Mouse (Mus musculus) forebrain, embryonic 14.5 days (tissue): ENCODE measurements around the gene Anp32b. TPM values are rescaled to one million over a fixed set of nuclear protein-coding genes. Genes with fewer than 3 reads are reported as not detected.

Experiments
- ATAC-seq: fragments of 200-750 bp; cut with Nextera tagmentation; 2 replicates; pipeline ENCODE4 v1.8.0; 2017; ENCODE audit warnings: mild to moderate bottlenecking, moderate library complexity
- DNase-seq: peaks from one replicate; pipeline ENCODE4 v3.0.0-alpha.2; 2015; ENCODE audit warnings: low spot score
- H3K27ac ChIP-seq: fragments of 300-500 bp; sonication (generic); 2 replicates; pipeline ENCODE4 v1.5.1; 2014; ENCODE audit warnings: low read depth, mild to moderate bottlenecking, control low read depth, low read length, moderate library complexity
- H3K27me3 ChIP-seq: fragments of 300-500 bp; sonication (generic); replicated peaks from 2 replicates; pipeline ENCODE4 v1.6.1; 2014; ENCODE audit warnings: low read length, control low read depth, mixed read lengths; ENCODE audit not compliant: control insufficient read depth, insufficient read depth
- H3K36me3 ChIP-seq: fragments of 300-500 bp; sonication (generic); 2 replicates; pipeline ENCODE4 v1.6.1; 2014; ENCODE audit warnings: low read length, control low read depth; ENCODE audit not compliant: control insufficient read depth, insufficient read depth
- H3K4me1 ChIP-seq: fragments of 300-500 bp; sonication (generic); 2 replicates; pipeline ENCODE4 v1.6.1; 2014; ENCODE audit warnings: antibody characterized with exemption, low read length, control low read depth; ENCODE audit not compliant: control insufficient read depth, insufficient read depth
- H3K4me2 ChIP-seq: fragments of 300-500 bp; sonication (generic); 2 replicates; pipeline ENCODE4 v1.6.1; 2014; ENCODE audit warnings: mild to moderate bottlenecking, control low read depth, low read length
- H3K4me3 ChIP-seq: fragments of 300-500 bp; sonication (generic); 2 replicates; pipeline ENCODE4 v1.5.1; 2014; ENCODE audit warnings: low read depth, low read length, control low read depth
- H3K9ac ChIP-seq: fragments of 300-500 bp; sonication (generic); 2 replicates; pipeline ENCODE4 v1.6.1; 2014; ENCODE audit warnings: mild to moderate bottlenecking, low read length, control low read depth, moderate library complexity
- H3K9me3 ChIP-seq: fragments of 300-500 bp; sonication (generic); replicated peaks from 2 replicates; pipeline ENCODE4 v1.6.1; 2016; ENCODE audit warnings: low read length, control low read depth, mixed read lengths; ENCODE audit not compliant: control insufficient read depth
- WGBS: fragments of 180-500 bp; shearing (Covaris S2); extraction: QIAGEN DNeasy Blood & Tissue Kit; methylation state at CpG from one replicate; pipeline ENCODE4 v1.1.7; 2014; 5-methylcytosine and 5-hydroxymethylcytosine counted together
- polyA plus RNA-seq: library from polyadenylated mRNA; unstranded; fragments of >200 nt; fragmentation: Nextera tagmentation; extraction: Ambion mirVana; gene quantifications from 2 replicates; pipeline ENCODE4 v1.2.1, GENCODE M21; 2014

The Anp32b gene
- polyA plus RNA-seq, 1 experiment from 2014 or later: 92.4 TPM

GRCm38 (mm10) chr4:46507736-46508460 is 57.2 kb downstream of the Anp32b start:
- Histone ChIP-seq H3K27me3 (no peaks in the 10 kb centered on the region), H3K4me2 (peak overlapping the region; percentile 75), H3K36me3 (peaks cover 7% of the 10 kb centered on the region; the same call in 1 of the 2 replicates), H3K9ac (no peak overlapping the region), H3K27ac (no peak overlapping the region), H3K9me3 (no peaks in the 10 kb centered on the region), H3K4me3 (peak overlapping the region; percentile 57), H3K4me1 (no peaks in the 10 kb centered on the region)
- WGBS: 9% methylated on average over 16 of the region's 16 CpGs
- peak; percentile 67 for DNase-seq
- peak; percentile 42; the same call in 1 of the 2 replicates for ATAC-seq

DNA sequence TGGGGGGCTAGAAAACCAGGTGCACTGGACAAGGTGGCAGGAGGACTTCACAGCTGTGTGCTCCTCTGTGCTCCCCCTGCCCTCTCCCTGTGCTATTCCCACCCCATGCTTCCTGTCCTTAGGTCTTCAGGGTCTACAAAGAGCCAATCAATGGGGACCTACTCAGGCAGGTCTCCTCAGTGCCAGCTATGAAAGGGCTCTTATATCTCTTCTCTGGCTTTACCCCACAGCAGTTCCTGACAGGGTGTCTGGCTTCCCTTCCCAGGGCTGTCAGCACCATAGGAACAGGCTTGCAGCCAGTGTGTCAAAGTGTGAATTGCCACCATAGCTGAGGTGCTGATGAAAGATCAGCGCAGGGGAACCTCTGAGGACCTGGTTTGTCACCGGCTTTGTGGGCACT is 69.8 kb downstream of the Anp32b start:
- no peak for DNase-seq

GRCm38 (mm10) chr4:46521457-46521856 is 70.8 kb downstream of the Anp32b start:
- no peak overlapping the region for H3K9ac ChIP-seq
- H3K27me3 ChIP-seq: no peaks in the 10 kb centered on the region
- 81% methylated on average over 10 of the region's 10 CpGs for WGBS
- H3K4me1 ChIP-seq: no peaks in the 10 kb centered on the region
- DNase-seq: no peak
- no peak overlapping the region for H3K27ac ChIP-seq
- H3K4me3 ChIP-seq: no peak overlapping the region
- no peaks in the 10 kb centered on the region for H3K9me3 ChIP-seq
- ATAC-seq: no peak
- no peaks in the 10 kb centered on the region for H3K36me3 ChIP-seq
- H3K4me2 ChIP-seq: no peak overlapping the region

More for the DNA sequence above, 69.8 kb downstream of the Anp32b start:
- no peak for ATAC-seq
- H3K9me3 ChIP-seq: no peaks in the 10 kb centered on the region
- no peak overlapping the region for H3K9ac ChIP-seq
- no peak overlapping the region for H3K27ac ChIP-seq
- H3K27me3 ChIP-seq: no peaks in the 10 kb centered on the region
- no peak overlapping the region for H3K4me2 ChIP-seq
- 93% methylated on average over 2 of the region's 2 CpGs for WGBS
- H3K36me3 ChIP-seq: no peaks in the 10 kb centered on the region
- no peak overlapping the region for H3K4me3 ChIP-seq
- no peaks in the 10 kb centered on the region for H3K4me1 ChIP-seq

Other genes with a start within 250 kb of the Anp32b start
- gene Foxe1, start 107.3 kb upstream of the Anp32b start, polyA plus RNA-seq: not detected in 2 replicates
- gene Trmo, start 61.5 kb upstream of the Anp32b start, polyA plus RNA-seq: 13.2 and 15.0 TPM in 2 replicates
- 0.27 TPM in 1 of 2 replicates, not detected in the other for gene Hemgn, start 37.4 kb upstream of the Anp32b start, polyA plus RNA-seq
- 77.5 and 81.8 TPM in 2 replicates for gene Nans, start 38.3 kb downstream of the Anp32b start, polyA plus RNA-seq
- 1.0 and 1.6 TPM in 2 replicates for gene Trim14, start 85.2 kb downstream of the Anp32b start, polyA plus RNA-seq
- gene Coro2a, start 151.3 kb downstream of the Anp32b start, polyA plus RNA-seq: 2.2 and 2.9 TPM in 2 replicates
- gene Tbc1d2, start 199.3 kb downstream of the Anp32b start, polyA plus RNA-seq: 0.47 and 0.62 TPM in 2 replicates